Mouse (Mus musculus): Measurements from ENCODE around the gene Tmem26. TPM values are rescaled to one million over a fixed set of nuclear protein-coding genes. Genes with fewer than 3 reads are reported as not detected.

Gene Tmem26
- polyA plus RNA-seq, 2 experiments = 0.63 to 1.3 TPM

- no peak overlapping the region for H3K4me3 ChIP-seq (ENCODE audit: insufficient read depth in 1 of 2, low read depth in 2 of 2, low read length in 2 of 2)
- TF ChIP-seq CTCF (IDR thresholded peaks at IDR 0.05; ENCODE audit: low read depth) = no peak
- no peak for TF ChIP-seq EP300 (IDR thresholded peaks at IDR 0.05; ENCODE audit: low read depth)
- H3K27ac ChIP-seq = no peak overlapping the region
- H3K9me3 ChIP-seq (ENCODE audit: control insufficient read depth, low read length) = no peaks in the 10 kb centered on the region
- 68% methylated on average over 10 of the region's 10 CpGs for WGBS (ENCODE audit: insufficient replicate concordance)
- no peak overlapping the region for H3K9ac ChIP-seq (replicated peaks)
- DNase-seq (ENCODE audit: low read depth in 3 of 3, low spot score in 3 of 3) (no peak), ATAC-seq (ENCODE audit: insufficient read depth) (no peak)
- no peak overlapping the region for H3K4me2 ChIP-seq (ENCODE audit: low read depth)
- no peaks in the 10 kb centered on the region for H3K27me3 ChIP-seq (ENCODE audit: control insufficient read depth, insufficient read depth, low read length)
- no peaks in the 10 kb centered on the region for H3K36me3 ChIP-seq (replicated peaks; ENCODE audit: control insufficient read depth, insufficient read depth, low read depth)
- no peaks in the 10 kb centered on the region for H3K4me1 ChIP-seq (replicated peaks; ENCODE audit: control insufficient read depth in 2 of 2, insufficient read depth in 2 of 2, low read length in 1 of 2)
Measured at GRCm38 (mm10) chr10:68818065-68818759, 94.8 kb downstream of the Tmem26 start.

GRCm38 (mm10) chr10:68824519-68824918 is 101.1 kb downstream of the Tmem26 start:
- no peak for ATAC-seq (ENCODE audit: insufficient read depth)
- DNase-seq (ENCODE audit: low read depth in 3 of 3, low spot score in 3 of 3) = no peak

More at GRCm38 (mm10) chr10:68824519-68824918, 101.1 kb downstream of the Tmem26 start:
- H3K27me3 ChIP-seq (ENCODE audit: control insufficient read depth, insufficient read depth, low read length) = no peaks in the 10 kb centered on the region
- TF ChIP-seq EP300 (IDR thresholded peaks at IDR 0.05; ENCODE audit: low read depth) = no peak
- no peak for TF ChIP-seq CTCF (IDR thresholded peaks at IDR 0.05; ENCODE audit: low read depth)
- no peaks in the 10 kb centered on the region for H3K9me3 ChIP-seq (ENCODE audit: control insufficient read depth, low read length)
- H3K4me1 ChIP-seq (replicated peaks; ENCODE audit: control insufficient read depth in 2 of 2, insufficient read depth in 2 of 2, low read length in 1 of 2) = no peaks in the 10 kb centered on the region
- H3K4me2 ChIP-seq (ENCODE audit: low read depth) = no peak overlapping the region
- WGBS (ENCODE audit: insufficient replicate concordance) = 77% methylated on average over 4 of the region's 4 CpGs
- no peak overlapping the region for H3K4me3 ChIP-seq (ENCODE audit: insufficient read depth in 1 of 2, low read depth in 2 of 2, low read length in 2 of 2)
- H3K36me3 ChIP-seq (replicated peaks; ENCODE audit: control insufficient read depth, insufficient read depth, low read depth) = no peaks in the 10 kb centered on the region
- no peak overlapping the region for H3K27ac ChIP-seq
- no peak overlapping the region for H3K9ac ChIP-seq (replicated peaks)

Other genes with a start within 250 kb of the Tmem26 start
- 0.30 and 0.41 TPM in 2 replicates for gene Cabcoco1, start 181.8 kb upstream of the Tmem26 start, polyA plus RNA-seq (2012; rRNA removed)
- gene Cabcoco1, start 181.8 kb upstream of the Tmem26 start, polyA plus RNA-seq (2014; fragmentation: Nextera tagmentation; extraction: Ambion mirVana) = 0.66 and 1.1 TPM in 2 replicates